Mouse (Mus musculus) kidney, adult 11 months (tissue): ENCODE measurements around the gene Ninl.
"Not testable (repeated sequence)": the region's sequence is repeated elsewhere in the genome, so short reads cannot be mapped to it uniquely, and the experiment has no call there.

Experiments used
- DNase-seq: peaks from one replicate; pipeline ENCODE4 v3.0.0; 2022

Ninl gene

DNA sequence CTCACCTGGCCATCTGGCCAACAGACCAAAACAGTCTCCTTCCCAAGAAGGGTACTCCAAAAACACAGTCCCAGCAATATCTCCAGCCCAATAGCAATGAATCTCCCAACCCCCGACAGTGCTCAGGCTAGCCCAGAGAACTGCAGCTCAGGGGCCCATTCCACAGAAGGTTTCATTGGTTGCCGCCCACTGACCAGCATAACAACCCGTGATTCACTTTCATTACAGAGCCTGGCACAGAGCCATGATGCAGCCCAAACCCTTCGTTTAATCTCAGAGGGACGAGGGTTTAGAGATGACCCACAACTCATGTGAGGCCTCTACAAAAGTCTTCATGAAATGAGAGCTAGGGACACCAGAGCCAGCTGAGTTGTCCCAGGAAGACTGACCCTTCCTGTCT, 90.4 kb downstream of the Ninl start:
- no peak for DNase-seq

DNA sequence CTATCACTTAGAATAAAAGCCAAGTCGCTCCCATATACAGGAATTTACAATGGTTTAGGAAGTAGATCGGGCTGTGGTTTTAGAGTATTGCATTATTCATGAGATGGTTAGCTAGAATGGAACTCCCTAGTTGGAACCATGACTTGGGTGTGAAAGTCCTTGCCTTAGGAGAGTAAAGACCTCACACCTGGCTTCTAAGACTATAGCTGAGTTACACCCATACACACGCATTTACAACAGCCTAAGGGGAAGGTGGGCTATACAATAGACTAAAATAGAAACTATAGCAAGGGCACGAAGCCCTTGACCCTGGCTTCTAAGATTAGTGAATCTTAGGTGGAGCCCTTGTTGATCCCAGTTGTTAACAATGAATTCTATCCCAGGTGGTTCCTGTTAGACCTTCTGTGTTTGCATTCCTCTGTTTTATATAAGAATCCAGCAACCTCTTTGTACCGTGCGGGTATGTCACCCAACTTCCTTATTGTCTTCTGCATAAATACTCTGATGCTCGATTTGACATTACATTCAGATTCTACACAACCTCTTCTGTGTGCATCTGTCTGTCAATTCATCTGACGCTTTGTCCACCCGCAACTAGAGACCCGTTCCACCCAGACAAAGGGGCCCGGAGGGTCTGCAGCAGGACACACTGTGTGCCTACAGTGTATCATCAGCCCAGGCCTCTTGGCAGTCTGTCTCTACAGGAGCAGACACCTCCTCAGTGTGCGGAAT, 91.1 kb downstream of the Ninl start:
- DNase-seq = not testable (repeated sequence)

DNA sequence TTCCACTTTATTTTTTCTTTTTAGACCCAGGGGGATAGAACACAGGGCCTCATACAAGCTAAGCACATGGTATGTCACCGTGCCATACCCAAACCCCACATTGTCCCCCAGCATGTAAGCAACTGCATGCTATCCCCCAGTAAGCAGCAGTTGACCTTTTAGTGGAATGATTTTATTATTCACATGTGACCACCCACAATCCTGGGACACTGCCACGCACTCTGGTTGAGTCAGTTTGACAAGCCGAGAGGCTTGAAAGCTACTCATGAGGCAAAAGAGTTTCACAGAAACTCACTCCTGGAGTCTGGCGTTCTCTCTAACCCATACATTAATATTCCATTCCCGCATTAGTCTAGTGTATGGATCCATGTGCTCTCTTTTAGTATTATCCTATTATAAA, 91.8 kb downstream of the Ninl start:
- DNase-seq = not testable (repeated sequence)

- DNase-seq = no peak
Measured at GRCm38 (mm10) chr2:150944017-150944416, 95.2 kb downstream of the Ninl start.

DNA sequence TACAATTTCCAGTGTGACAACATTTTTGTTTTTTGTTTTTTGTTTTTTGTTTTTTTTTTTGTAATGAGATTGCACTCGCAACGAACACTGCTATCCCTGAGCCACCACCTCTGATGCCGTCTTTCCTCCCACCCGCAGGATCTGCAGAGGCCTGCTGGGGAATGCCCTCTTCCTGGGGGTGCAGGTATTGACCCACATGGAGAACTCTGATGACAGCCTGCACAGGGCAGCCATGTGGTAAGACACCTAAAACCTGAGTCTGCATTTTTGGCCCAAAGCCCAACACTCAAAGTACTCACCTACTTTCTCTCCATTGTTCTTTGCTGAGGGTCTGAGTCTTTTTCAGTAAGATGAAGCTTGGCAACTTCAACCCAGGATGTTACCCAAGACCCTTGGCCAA, 104.5 kb downstream of the Ninl start:
- no peak for DNase-seq

- no peak for DNase-seq
Measured at GRCm38 (mm10) chr2:150933482-150933881, 105.7 kb downstream of the Ninl start.

GRCm38 (mm10) chr2:150930806-150931205, 108.4 kb downstream of the Ninl start:
- no peak for DNase-seq

- DNase-seq = no peak
Measured at GRCm38 (mm10) chr2:150929156-150929555, 110.0 kb downstream of the Ninl start.

DNA sequence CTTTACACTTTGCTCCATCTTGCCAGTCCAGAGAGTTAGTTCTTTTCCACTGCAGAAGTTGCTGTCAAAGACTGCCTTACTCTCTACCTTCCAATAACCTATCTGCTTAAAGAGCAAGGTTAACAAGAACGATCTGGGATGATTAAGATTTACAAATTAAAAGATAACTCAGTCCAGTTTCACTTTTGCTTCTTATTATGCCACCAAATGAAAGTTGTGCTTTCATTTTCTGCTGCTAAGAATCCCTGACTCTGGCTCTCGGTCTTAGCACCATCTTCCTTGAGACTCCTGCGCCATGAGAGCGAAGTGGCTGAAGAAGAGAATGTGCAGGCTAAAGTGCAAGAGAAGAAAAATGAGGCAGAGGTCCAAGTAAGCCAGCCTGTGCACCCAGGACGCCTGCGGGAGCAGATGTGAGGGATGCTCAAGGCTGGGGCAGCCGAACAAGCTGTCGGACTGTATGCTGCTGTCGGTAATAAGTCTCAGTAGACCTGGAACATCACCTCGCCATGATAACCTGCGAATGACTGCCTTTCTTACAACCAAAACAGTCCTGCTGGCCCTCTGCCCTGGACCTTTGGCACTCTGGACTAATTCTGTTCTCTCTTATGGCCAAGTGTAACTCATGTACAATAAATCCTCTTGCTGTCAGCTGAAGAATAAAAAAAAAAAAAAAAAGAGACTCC, 112.0 kb downstream of the Ninl start:
- DNase-seq = peak; percentile 52

DNA sequence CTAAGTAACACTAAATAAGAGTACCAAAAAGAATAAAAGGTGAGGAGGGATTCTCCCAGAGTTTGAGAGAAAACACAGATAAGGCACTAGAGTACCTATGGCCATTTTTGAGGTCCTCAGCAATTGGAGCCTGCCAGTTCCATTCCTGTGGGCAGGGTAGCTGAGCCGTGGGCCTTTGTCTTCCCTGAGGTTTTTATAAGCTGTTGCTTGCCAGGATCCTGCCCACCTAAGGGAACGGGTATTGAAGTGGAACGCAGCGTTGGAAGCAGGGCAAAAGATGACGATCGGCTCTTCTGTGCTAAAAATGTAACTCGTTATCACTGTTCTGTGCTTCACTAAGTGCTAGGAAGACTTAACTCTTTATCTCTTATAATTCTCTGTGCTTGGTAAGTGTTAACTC, 115.7 kb downstream of the Ninl start:
- no peak for DNase-seq

GRCm38 (mm10) chr2:150923026-150923425, 116.2 kb downstream of the Ninl start:
- DNase-seq = no peak

DNA sequence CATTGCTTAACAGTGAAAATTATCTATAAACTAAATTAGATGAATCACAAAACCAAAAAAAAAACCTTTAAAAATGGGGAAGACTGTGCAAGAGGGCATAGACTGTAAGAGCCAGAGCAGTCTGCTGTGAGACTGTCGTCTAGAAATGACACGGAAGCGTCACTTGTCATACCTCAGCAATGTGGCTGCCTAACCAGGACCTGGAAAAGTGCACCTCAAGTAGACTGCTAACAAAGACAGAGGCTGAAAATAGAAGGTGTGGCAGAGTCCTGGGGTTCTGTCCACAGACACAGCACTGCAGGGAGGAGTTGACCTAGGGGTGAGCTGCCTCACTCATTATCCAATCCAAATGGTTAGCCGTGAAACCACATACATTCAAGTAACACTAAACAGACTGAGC, 117.0 kb downstream of the Ninl start:
- DNase-seq = no peak

DNA sequence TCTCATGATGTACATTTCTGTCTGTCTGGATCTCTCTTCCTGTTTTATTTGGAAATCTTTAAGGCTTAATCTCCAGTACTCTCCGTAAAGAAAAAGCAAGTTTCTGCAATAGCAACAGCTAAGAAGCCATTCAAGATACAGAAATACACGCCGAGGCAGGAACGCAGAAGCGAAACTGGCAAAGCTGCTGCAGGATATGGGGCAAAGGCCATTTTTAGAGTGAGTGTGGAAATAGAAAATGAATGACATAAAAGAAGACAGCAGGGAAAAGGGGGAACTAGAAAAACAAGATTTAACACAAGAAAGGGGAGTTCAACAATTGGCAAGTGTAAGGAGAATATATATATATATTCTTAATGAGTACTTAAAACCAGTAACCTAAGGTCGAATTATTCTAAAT, 117.5 kb downstream of the Ninl start:
- DNase-seq = no peak

- DNase-seq = no peak
Measured at GRCm38 (mm10) chr2:150920543-150920942, 118.6 kb downstream of the Ninl start.

DNA sequence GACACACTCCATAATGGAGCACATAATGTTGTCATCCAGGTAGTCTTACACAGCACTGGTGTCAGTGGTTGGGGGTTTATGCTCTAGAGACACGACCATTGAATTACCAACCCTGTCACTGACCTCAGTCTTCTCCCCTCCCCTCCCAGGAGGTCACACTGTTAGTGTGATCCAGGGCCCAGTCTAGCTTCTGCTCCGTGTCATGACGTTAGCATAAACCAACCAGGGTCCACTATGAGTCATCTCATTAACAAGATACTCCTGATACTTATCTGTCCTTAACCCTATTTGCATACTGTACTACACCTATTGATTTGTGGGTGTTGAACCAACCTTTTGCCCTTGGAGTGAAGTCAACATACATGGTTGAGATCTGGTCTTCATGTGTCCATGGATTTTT, 120.5 kb downstream of the Ninl start:
- DNase-seq = no peak

GRCm38 (mm10) chr2:150915786-150916185, 123.4 kb downstream of the Ninl start:
- DNase-seq = no peak

DNA sequence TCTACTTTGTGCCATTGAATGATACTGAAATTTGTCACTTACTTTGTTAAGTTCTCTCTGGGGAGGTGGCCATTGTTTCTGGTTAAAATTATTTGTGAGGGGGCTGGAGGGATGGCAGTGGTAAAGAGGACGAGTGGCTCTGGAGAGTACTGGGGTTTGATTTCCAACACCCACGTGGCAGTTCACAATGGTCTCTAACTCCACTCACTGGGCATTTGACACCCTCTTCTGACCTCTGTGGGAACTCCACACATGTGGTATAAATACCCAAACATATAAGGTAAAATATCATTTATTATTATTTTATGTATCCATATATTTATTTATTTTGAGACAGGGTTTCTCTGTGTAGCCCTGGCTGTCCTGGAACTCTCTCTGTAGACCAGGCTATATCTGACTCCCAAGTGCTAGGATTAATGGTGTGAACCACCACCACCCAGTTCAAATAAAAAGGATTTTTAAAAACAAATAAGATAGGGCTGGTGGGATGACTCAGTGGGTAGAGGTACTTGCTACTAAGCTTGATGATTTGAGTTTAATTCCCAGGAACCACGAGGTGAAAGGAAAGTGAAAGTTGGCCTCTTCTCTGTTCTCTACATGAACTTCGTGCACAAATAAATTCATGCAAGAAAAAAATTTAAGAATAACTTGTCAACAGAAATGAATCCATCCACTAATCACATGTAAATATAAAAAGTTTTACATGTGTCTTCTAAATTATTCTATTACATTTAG, 124.2 kb downstream of the Ninl start:
- no peak for DNase-seq

DNA sequence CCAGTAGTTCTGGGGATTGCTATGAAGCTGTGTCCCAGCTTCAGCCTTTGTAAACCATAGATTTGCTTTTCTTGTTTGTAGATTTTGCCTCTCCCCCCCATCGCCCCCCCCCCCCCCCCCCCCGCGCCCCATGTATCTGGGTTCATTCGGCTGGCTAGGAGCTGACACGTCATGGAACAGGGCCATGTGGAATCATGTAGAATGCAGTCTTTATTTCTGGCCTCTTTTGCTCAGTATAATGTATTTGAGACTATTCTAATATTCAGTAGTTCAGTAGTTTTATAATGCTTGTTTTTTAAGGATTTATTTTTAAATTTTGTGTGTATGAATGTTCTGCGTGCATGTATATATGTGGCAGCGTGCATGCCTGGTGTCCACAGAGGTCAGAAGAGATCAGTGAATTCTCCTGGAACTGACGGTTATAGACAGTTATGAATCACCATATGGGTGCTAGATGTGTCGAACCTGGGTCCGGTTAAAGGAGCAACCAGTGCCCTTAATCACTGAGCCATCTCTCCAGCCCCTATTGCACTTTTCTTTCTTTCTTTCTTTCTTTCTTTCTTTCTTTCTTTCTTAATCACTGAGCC, 128.8 kb downstream of the Ninl start:
- no peak for DNase-seq

DNA sequence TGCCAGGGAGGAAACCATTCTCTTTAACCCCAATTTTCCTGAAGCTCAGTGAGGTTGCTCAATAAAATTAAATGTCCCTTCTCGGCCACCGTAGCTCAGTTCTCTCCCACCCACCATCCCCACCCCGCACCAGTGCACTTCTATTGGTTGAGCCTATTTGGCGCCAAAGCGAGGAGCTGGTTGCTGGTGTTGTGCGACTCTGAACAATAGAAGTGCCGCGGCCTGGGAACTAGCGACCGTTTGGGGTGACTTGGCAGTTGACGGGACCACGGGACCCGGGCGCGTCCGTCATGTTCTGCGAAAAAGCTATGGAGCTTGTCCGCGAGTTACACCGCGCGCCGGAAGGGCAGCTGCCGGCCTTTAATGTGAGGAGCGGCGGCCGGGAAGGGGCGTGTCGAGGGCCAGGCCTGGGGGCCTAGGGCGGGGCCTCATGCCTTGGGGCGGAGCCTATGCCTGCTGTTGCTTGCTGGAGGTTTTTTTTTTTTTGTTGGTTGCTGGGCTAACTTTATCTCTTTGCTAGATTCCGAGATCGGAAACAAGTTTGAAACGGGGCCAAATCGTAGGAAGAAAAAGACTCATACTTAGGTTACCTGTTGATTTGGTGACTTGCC, 129.6 kb downstream of the Ninl start:
- peak; percentile 96 for DNase-seq

- DNase-seq = not testable (repeated sequence)
Measured at GRCm38 (mm10) chr2:150908881-150909280, 130.3 kb downstream of the Ninl start.

- no peak for DNase-seq
Measured at GRCm38 (mm10) chr2:150904936-150905450, 134.2 kb downstream of the Ninl start, which contains the start of gene Gins1. TSS of gene Gins1 (plus strand) at chr2:150905400.

GRCm38 (mm10) chr2:150904272-150904935, 134.8 kb downstream of the Ninl start, which contains the start of gene Abhd12:
TSS of gene Abhd12 (minus strand) at chr2:150904741.
- DNase-seq = peak; percentile 97
